In genomic region chr8:94186542-94186941, GRCm38 (mm10) we compare ENCODE assay signal across 8 mouse cellular contexts. TPM values are rescaled to one million over a fixed set of nuclear protein-coding genes. Genes with fewer than 3 reads are reported as not detected.
DNase-seq lines count a peak whose midpoint lies in the region; ATAC-seq lines count a peak whose summit lies in the region.

No protein-coding gene starts in this region.

- DNase-seq in layer of hippocampus, postnatal 10 days (ENCODE audit: low spot score in 2 of 2), result peak; percentile 65 to 67
- DNase-seq in layer of hippocampus, adult 9-10 months (ENCODE audit: low spot score), result no peak
- DNase-seq in cerebellum, postnatal 14 days, result peak; percentile 83 to 90
- DNase-seq in gastrocnemius, postnatal 10 days, result peak; percentile 69
- peak; percentile 87 for DNase-seq in intestine, embryonic 14.5 days (ENCODE audit: low spot score)
- DNase-seq in thymus, postnatal 14 days, result peak; percentile 87

- peak; percentile 83 for ATAC-seq in intestine, embryonic 14.5 days (replicated peaks; ENCODE audit: low FRiP score, low TSS enrichment, low read depth)
- peak; percentile 83 for ATAC-seq in liver, embryonic 16.5 days (ENCODE audit: low read depth)
- ATAC-seq in neural tube, embryonic 13.5 days (ENCODE audit: low read depth), result peak; percentile 59

- H3K9ac ChIP-seq in intestine, embryonic 14.5 days (ENCODE audit: low read length), result no peak overlapping the region
- H3K9ac ChIP-seq in liver, embryonic 16.5 days (ENCODE audit: low read depth, low read length), result peak overlapping the region; percentile 66
- no peak overlapping the region for H3K9ac ChIP-seq in neural tube, embryonic 13.5 days

- WGBS in intestine, embryonic 14.5 days, result 2% methylated on average over 17 of the region's 17 CpGs
- WGBS in liver, embryonic 16.5 days (ENCODE audit: insufficient replicate concordance), result 3% methylated on average over 17 of the region's 17 CpGs
- WGBS in neural tube, embryonic 13.5 days, result 3% methylated on average over 17 of the region's 17 CpGs

- peak overlapping the region; percentile 25 for H3K4me2 ChIP-seq in intestine, embryonic 14.5 days (ENCODE audit: low read length)
- peak overlapping the region; percentile 68 for H3K4me2 ChIP-seq in liver, embryonic 16.5 days (ENCODE audit: low read depth, low read length)
- H3K4me2 ChIP-seq in neural tube, embryonic 13.5 days, result peak overlapping the region; percentile 32

- H3K27me3 ChIP-seq in intestine, embryonic 14.5 days (replicated peaks; ENCODE audit: control insufficient read depth, insufficient read depth, low read length), result peaks cover 59% of the 10 kb centered on the region
- H3K27me3 ChIP-seq in liver, embryonic 16.5 days (ENCODE audit: control insufficient read depth, insufficient read depth, low read depth, low read length), result peaks cover 7% of the 10 kb centered on the region
- H3K27me3 ChIP-seq in neural tube, embryonic 13.5 days, result peaks cover 68% of the 10 kb centered on the region

- no peak overlapping the region for H3K4me3 ChIP-seq in intestine, embryonic 14.5 days (ENCODE audit: low read depth, low read length)
- H3K4me3 ChIP-seq in liver, embryonic 16.5 days (ENCODE audit: low read depth, low read length), result peak overlapping the region; percentile 43
- no peak overlapping the region for H3K4me3 ChIP-seq in neural tube, embryonic 13.5 days

- no peak overlapping the region for H3K27ac ChIP-seq in intestine, embryonic 14.5 days (ENCODE audit: low read depth)
- peak overlapping the region; percentile 93 for H3K27ac ChIP-seq in liver, embryonic 16.5 days (ENCODE audit: low read length)
- H3K27ac ChIP-seq in neural tube, embryonic 13.5 days (replicated peaks), result no peak overlapping the region

- no peaks in the 10 kb centered on the region for H3K36me3 ChIP-seq in intestine, embryonic 14.5 days (ENCODE audit: control insufficient read depth, insufficient read depth, low read length)
- H3K36me3 ChIP-seq in liver, embryonic 16.5 days (ENCODE audit: control insufficient read depth, insufficient read depth), result no peaks in the 10 kb centered on the region
- no peaks in the 10 kb centered on the region for H3K36me3 ChIP-seq in neural tube, embryonic 13.5 days

- no peaks in the 10 kb centered on the region for H3K9me3 ChIP-seq in intestine, embryonic 14.5 days (ENCODE audit: control insufficient read depth, low read length)
- H3K9me3 ChIP-seq in liver, embryonic 16.5 days (replicated peaks; ENCODE audit: control insufficient read depth, low read length), result no peaks in the 10 kb centered on the region
- no peaks in the 10 kb centered on the region for H3K9me3 ChIP-seq in neural tube, embryonic 13.5 days

- H3K4me1 ChIP-seq in intestine, embryonic 14.5 days (replicated peaks; ENCODE audit: control insufficient read depth, insufficient read depth, low read length), result peaks cover 8% of the 10 kb centered on the region; the same call in 1 of the 2 replicates
- H3K4me1 ChIP-seq in liver, embryonic 16.5 days (ENCODE audit: control insufficient read depth, low read depth, low read length), result peaks cover 78% of the 10 kb centered on the region
- H3K4me1 ChIP-seq in neural tube, embryonic 13.5 days (replicated peaks), result peaks cover 36% of the 10 kb centered on the region

RNA-seq across cellular contexts. Expression of gene Mt1, which starts 7.7 kb away (rescaled TPM):
- total RNA-seq in layer of hippocampus, postnatal 10 days (2021), result 100 to 1,000 TPM; 223 to 273 TPM
- total RNA-seq in gastrocnemius, postnatal 10 days (2021), result 10 to 100 TPM; 29.0 to 43.8 TPM
- 473 and 778 TPM in 2 replicates for polyA plus RNA-seq in intestine, embryonic 14.5 days (2014; fragmentation: Nextera tagmentation; extraction: Ambion mirVana)
- 6,330 and 6,428 TPM in 2 replicates for polyA plus RNA-seq in liver, embryonic 16.5 days (2015; fragmentation: Nextera tagmentation; extraction: Ambion mirVana)
- polyA plus RNA-seq in neural tube, embryonic 13.5 days (2015; fragmentation: Nextera tagmentation; extraction: Ambion mirVana), result 53.8 and 55.6 TPM in 2 replicates

RNA-seq across cellular contexts. Expression of gene Mt2, which starts 14.1 kb away (rescaled TPM):
- 100 to 1,000 TPM; 187 to 290 TPM for total RNA-seq in layer of hippocampus, postnatal 10 days (2021)
- 10 to 100 TPM; 35.0 to 63.8 TPM for total RNA-seq in gastrocnemius, postnatal 10 days (2021)
- polyA plus RNA-seq in intestine, embryonic 14.5 days (2014; fragmentation: Nextera tagmentation; extraction: Ambion mirVana), result 104 and 155 TPM in 2 replicates
- 1,547 and 1,681 TPM in 2 replicates for polyA plus RNA-seq in liver, embryonic 16.5 days (2015; fragmentation: Nextera tagmentation; extraction: Ambion mirVana)
- polyA plus RNA-seq in neural tube, embryonic 13.5 days (2015; fragmentation: Nextera tagmentation; extraction: Ambion mirVana), result 9.5 and 12.0 TPM in 2 replicates

RNA-seq across cellular contexts. Expression of gene Nup93, which starts 27.8 kb away (rescaled TPM):
- total RNA-seq in layer of hippocampus, postnatal 10 days (2021), result 10 to 100 TPM; 53.0 to 53.9 TPM
- 10 to 100 TPM; 19.3 to 20.3 TPM for total RNA-seq in gastrocnemius, postnatal 10 days (2021)
- 90.0 and 98.1 TPM in 2 replicates for polyA plus RNA-seq in intestine, embryonic 14.5 days (2014; fragmentation: Nextera tagmentation; extraction: Ambion mirVana)
- 34.0 and 37.7 TPM in 2 replicates for polyA plus RNA-seq in liver, embryonic 16.5 days (2015; fragmentation: Nextera tagmentation; extraction: Ambion mirVana)
- polyA plus RNA-seq in neural tube, embryonic 13.5 days (2015; fragmentation: Nextera tagmentation; extraction: Ambion mirVana), result 56.1 and 59.9 TPM in 2 replicates

RNA-seq across cellular contexts. Expression of gene Mt3, which starts 34.1 kb away (rescaled TPM):
- total RNA-seq in layer of hippocampus, postnatal 10 days (2021), result 100 to 1,000 TPM; 758 to 903 TPM
- 10 to 100 TPM; 11.0 to 22.2 TPM for total RNA-seq in gastrocnemius, postnatal 10 days (2021)
- 8.0 and 8.7 TPM in 2 replicates for polyA plus RNA-seq in intestine, embryonic 14.5 days (2014; fragmentation: Nextera tagmentation; extraction: Ambion mirVana)
- 0.18 and 0.19 TPM in 2 replicates for polyA plus RNA-seq in liver, embryonic 16.5 days (2015; fragmentation: Nextera tagmentation; extraction: Ambion mirVana)
- polyA plus RNA-seq in neural tube, embryonic 13.5 days (2015; fragmentation: Nextera tagmentation; extraction: Ambion mirVana), result 99.3 and 131 TPM in 2 replicates

RNA-seq across cellular contexts. Expression of gene Mt4, which starts 49.5 kb away (rescaled TPM):
- total RNA-seq in layer of hippocampus, postnatal 10 days (2021), result not detected
- total RNA-seq in gastrocnemius, postnatal 10 days (2021), result not detected
- polyA plus RNA-seq in intestine, embryonic 14.5 days (2014; fragmentation: Nextera tagmentation; extraction: Ambion mirVana), result 1.3 TPM in 1 of 2 replicates, not detected in the other
- 0.27 and 0.67 TPM in 2 replicates for polyA plus RNA-seq in liver, embryonic 16.5 days (2015; fragmentation: Nextera tagmentation; extraction: Ambion mirVana)
- polyA plus RNA-seq in neural tube, embryonic 13.5 days (2015; fragmentation: Nextera tagmentation; extraction: Ambion mirVana), result not detected in 2 replicates
